Comparison of ENCODE assay signal across 8 mouse cellular contexts in genomic region chr11:97363644-97363995, GRCm38 (mm10). TPM values are rescaled to one million over a fixed set of nuclear protein-coding genes. Genes with fewer than 3 reads are reported as not detected.
DNase-seq lines count a peak whose midpoint lies in the region; ATAC-seq and TF ChIP-seq lines count a peak whose summit lies in the region.

No protein-coding gene starts in this region.

- peaks cover 58% of the 10 kb centered on the region for H3K79me2 ChIP-seq in MEL (ENCODE audit: control insufficient read depth, insufficient read depth, low read length, poor library complexity)

- ATAC-seq in forebrain, embryonic 14.5 days, result no peak
- no peak for ATAC-seq in limb, embryonic 11.5 days (ENCODE audit: insufficient number of reproducible peaks, low FRiP score, low TSS enrichment, low read depth)
- ATAC-seq in neural tube, embryonic 12.5 days (ENCODE audit: low FRiP score, low read depth), result no peak
- ATAC-seq in activated CD4-positive, CD25-positive, alpha-beta regulatory T cell, adult 4 months, result no peak

- H3K27me3 ChIP-seq in cerebellum, adult 2 months (ENCODE audit: control insufficient read depth, insufficient read depth, low read length), result no peaks in the 10 kb centered on the region
- no peaks in the 10 kb centered on the region for H3K27me3 ChIP-seq in MEL (ENCODE audit: control insufficient read depth in 1 of 2, insufficient read depth in 2 of 2, low read length in 2 of 2)
- no peaks in the 10 kb centered on the region for H3K27me3 ChIP-seq in forebrain, embryonic 14.5 days (replicated peaks; ENCODE audit: control insufficient read depth, insufficient read depth, low read length)
- H3K27me3 ChIP-seq in limb, embryonic 11.5 days (ENCODE audit: control insufficient read depth, insufficient read depth, low read length), result no peaks in the 10 kb centered on the region
- no peaks in the 10 kb centered on the region for H3K27me3 ChIP-seq in neural tube, embryonic 12.5 days (replicated peaks)

- peak overlapping the region; percentile 86 for H3K4me3 ChIP-seq in cerebellum, adult 2 months (replicated peaks; ENCODE audit: insufficient read depth, low read depth, low read length)
- peak overlapping the region; percentile 71 to 97 for H3K4me3 ChIP-seq in MEL (ENCODE audit: control insufficient read depth in 1 of 2, insufficient read depth in 1 of 2, low read depth in 2 of 2, low read length in 2 of 2)
- H3K4me3 ChIP-seq in forebrain, embryonic 14.5 days (ENCODE audit: low read depth, low read length), result peak overlapping the region; percentile 70
- H3K4me3 ChIP-seq in limb, embryonic 11.5 days (ENCODE audit: low read depth, low read length), result peak overlapping the region; percentile 64
- H3K4me3 ChIP-seq in neural tube, embryonic 12.5 days, result peak overlapping the region; percentile 99

- H3K27ac ChIP-seq in cerebellum, adult 2 months (ENCODE audit: insufficient read depth, low read length), result peak overlapping the region; percentile 99
- H3K27ac ChIP-seq in MEL (ENCODE audit: control insufficient read depth, low read depth, low read length), result peak overlapping the region; percentile 51
- H3K27ac ChIP-seq in forebrain, embryonic 14.5 days (ENCODE audit: low read depth, low read length), result no peak overlapping the region
- no peak overlapping the region for H3K27ac ChIP-seq in limb, embryonic 11.5 days (replicated peaks; ENCODE audit: low read depth, low read length)
- no peak overlapping the region for H3K27ac ChIP-seq in neural tube, embryonic 12.5 days

- DNase-seq in cerebellum, adult 2 months, result peak; percentile 45 to 50
- DNase-seq in cerebellum, adult 11 months, result no peak
- DNase-seq in MEL (ENCODE audit: low read depth, low spot score), result no peak
- no peak for DNase-seq in forebrain, embryonic 14.5 days (ENCODE audit: low spot score)
- DNase-seq in limb, embryonic 11.5 days (ENCODE audit: low spot score), result peak; percentile 34
- DNase-seq in ovary, postnatal 36 days (ENCODE audit: low spot score), result no peak

- 2% methylated on average over 7 of the region's 7 CpGs for WGBS in cerebellum, adult 2 months
- WGBS in forebrain, embryonic 14.5 days, result 3% methylated on average over 7 of the region's 7 CpGs
- WGBS in limb, embryonic 11.5 days, result under 1% methylated on average over 7 of the region's 7 CpGs
- whole genome bisulfite sequencing in neural tube, embryonic 12.5 days, result 3% methylated on average over 7 of the region's 7 CpGs

- no peak for TF ChIP-seq POLR2A in cerebellum, adult 2 months (IDR thresholded peaks at IDR 0.05; ENCODE audit: borderline replicate concordance, insufficient read depth, low read length)
- TF ChIP-seq POLR2A in MEL (IDR thresholded peaks at IDR 0.05; ENCODE audit: control insufficient read depth in 1 of 2, insufficient read depth in 1 of 2, low read depth in 1 of 2, low read length in 2 of 2, poor library complexity in 1 of 2), result no peak

- H3K9ac ChIP-seq in MEL (ENCODE audit: control insufficient read depth, low read depth, low read length, poor library complexity, severe bottlenecking), result peak overlapping the region; percentile 96
- peak overlapping the region; percentile 88 for H3K9ac ChIP-seq in forebrain, embryonic 14.5 days (ENCODE audit: low read length)
- H3K9ac ChIP-seq in limb, embryonic 11.5 days (ENCODE audit: low read length), result peak overlapping the region; percentile 93
- peak overlapping the region; percentile 99 for H3K9ac ChIP-seq in neural tube, embryonic 12.5 days

- H3K9me3 ChIP-seq in MEL (replicated peaks; ENCODE audit: insufficient read depth, low read length), result no peaks in the 10 kb centered on the region
- no peaks in the 10 kb centered on the region for H3K9me3 ChIP-seq in forebrain, embryonic 14.5 days (replicated peaks; ENCODE audit: control insufficient read depth, low read length)
- no peaks in the 10 kb centered on the region for H3K9me3 ChIP-seq in limb, embryonic 11.5 days (ENCODE audit: control insufficient read depth, low read length)
- H3K9me3 ChIP-seq in neural tube, embryonic 12.5 days, result no peaks in the 10 kb centered on the region

- H3K4me2 ChIP-seq in forebrain, embryonic 14.5 days (ENCODE audit: low read length), result peak overlapping the region; percentile 89
- peak overlapping the region; percentile 93 for H3K4me2 ChIP-seq in limb, embryonic 11.5 days (ENCODE audit: low read depth, severe bottlenecking)
- H3K4me2 ChIP-seq in neural tube, embryonic 12.5 days (replicated peaks), result peak overlapping the region; percentile 88

- H3K4me1 ChIP-seq in cerebellum, adult 2 months (ENCODE audit: control insufficient read depth, insufficient read depth, low read length), result peaks cover 13% of the 10 kb centered on the region
- H3K4me1 ChIP-seq in MEL (ENCODE audit: control insufficient read depth in 1 of 2, insufficient read depth in 2 of 2, low read length in 2 of 2), result peaks cover 9 to 28% of the 10 kb centered on the region in 2 experiments
- H3K4me1 ChIP-seq in forebrain, embryonic 14.5 days (ENCODE audit: control insufficient read depth, insufficient read depth, low read length), result peaks cover 26% of the 10 kb centered on the region
- peaks cover 14% of the 10 kb centered on the region for H3K4me1 ChIP-seq in limb, embryonic 11.5 days (ENCODE audit: control insufficient read depth, insufficient read depth, low read length)
- H3K4me1 ChIP-seq in neural tube, embryonic 12.5 days, result peaks cover 27% of the 10 kb centered on the region

- peak; percentile 48 to 64; a peak in 3 of 4 replicates for TF ChIP-seq EP300 in MEL (IDR thresholded peaks at IDR 0.05; ENCODE audit: low read depth in 1 of 2, low read length in 2 of 2)

- peaks cover 5 to 15% of the 10 kb centered on the region in 2 experiments for H3K36me3 ChIP-seq in MEL (ENCODE audit: control insufficient read depth in 1 of 2, insufficient read depth in 2 of 2, low read length in 2 of 2)
- 0 out of 2 replicates have a peak, but pooled peaks cover 3% of the 10 kb centered on the region for H3K36me3 ChIP-seq in forebrain, embryonic 14.5 days (ENCODE audit: control insufficient read depth, insufficient read depth, low read length)
- no peaks in the 10 kb centered on the region for H3K36me3 ChIP-seq in limb, embryonic 11.5 days (ENCODE audit: control insufficient read depth, insufficient read depth, low read length)
- H3K36me3 ChIP-seq in neural tube, embryonic 12.5 days, result no peaks in the 10 kb centered on the region

- no peak for TF ChIP-seq RAD21 in MEL (IDR thresholded peaks at IDR 0.05; ENCODE audit: low read depth, low read length)

- TF ChIP-seq CTCF in cerebellum, adult 2 months (IDR thresholded peaks at IDR 0.05; ENCODE audit: borderline replicate concordance, insufficient read depth, low read depth, low read length), result no peak
- TF ChIP-seq CTCF in MEL (IDR thresholded peaks at IDR 0.05 in 2 of 3, conservative IDR thresholded peaks at IDR 0.05 in 1 of 3; ENCODE audit: control insufficient read depth in 1 of 3, insufficient read depth in 1 of 3, low read depth in 2 of 3, low read length in 3 of 3, poor library complexity in 1 of 3, severe bottlenecking in 1 of 3), result no peak

TF ChIP-seq in MEL, 35 proteins besides CTCF, POLR2A, EP300 and RAD21 (continues in another document):
- 0 out of 2 replicates have a peak, but pooled peaks have one; percentile 30 for TF ChIP-seq HCFC1 (IDR thresholded peaks at IDR 0.05; ENCODE audit: low read depth, low read length)

RNA-seq across cellular contexts. Expression of gene Socs7, which starts 1.3 kb away (rescaled TPM):
- 54.3 and 61.2 TPM in 2 replicates for polyA plus RNA-seq in cerebellum, adult 2 months (2012; rRNA removed)
- total RNA-seq in MEL (2012; rRNA removed), result 18.7 and 21.0 TPM in 2 replicates
- polyA plus RNA-seq in MEL (2012; ENCODE audit: insufficient read depth in 1 of 2, insufficient read length in 2 of 2, low read depth in 1 of 2, low replicate concordance in 2 of 2, missing spikeins in 1 of 2), result 10 to 100 TPM in 1 of 2 experiments, not detected in 1; 19.3 TPM
- polyA plus RNA-seq in forebrain, embryonic 14.5 days (2014; fragmentation: Nextera tagmentation; extraction: Ambion mirVana), result 5.7 and 5.9 TPM in 2 replicates
- polyA plus RNA-seq in limb, embryonic 11.5 days (2014; fragmentation: Nextera tagmentation; extraction: Ambion mirVana), result 2.1 and 2.2 TPM in 2 replicates
- polyA plus RNA-seq in neural tube, embryonic 12.5 days (2016; fragmentation: Nextera tagmentation; extraction: Ambion mirVana), result 7.9 and 9.0 TPM in 2 replicates
- 1 to 10 TPM; 6.1 to 7.8 TPM for polyA plus RNA-seq in activated CD4-positive, CD25-positive, alpha-beta regulatory T cell, adult 4 months (2017; shearing (Covaris generic))

RNA-seq across cellular contexts. Expression of gene Gpr179, which starts 11.7 kb away (rescaled TPM):
- 0.62 and 0.87 TPM in 2 replicates for polyA plus RNA-seq in cerebellum, adult 2 months (2012; rRNA removed)
- total RNA-seq in MEL (2012; rRNA removed), result under 0.01 and 0.04 TPM in 2 replicates
- under 1 TPM in 1 of 2 experiments, not detected in 1; 0.01 TPM for polyA plus RNA-seq in MEL (2012; ENCODE audit: insufficient read depth in 1 of 2, insufficient read length in 2 of 2, low read depth in 1 of 2, low replicate concordance in 2 of 2, missing spikeins in 1 of 2)
- 0.20 and 0.34 TPM in 2 replicates for polyA plus RNA-seq in forebrain, embryonic 14.5 days (2014; fragmentation: Nextera tagmentation; extraction: Ambion mirVana)
- 0.04 and 0.07 TPM in 2 replicates for polyA plus RNA-seq in limb, embryonic 11.5 days (2014; fragmentation: Nextera tagmentation; extraction: Ambion mirVana)
- polyA plus RNA-seq in neural tube, embryonic 12.5 days (2016; fragmentation: Nextera tagmentation; extraction: Ambion mirVana), result 0.19 and 0.50 TPM in 2 replicates
- polyA plus RNA-seq in activated CD4-positive, CD25-positive, alpha-beta regulatory T cell, adult 4 months (2017; shearing (Covaris generic)), result under 1 TPM; 0.11 to 0.45 TPM

RNA-seq across cellular contexts. Expression of gene Mrpl45, which starts 48.1 kb away (rescaled TPM):
- 37.8 and 40.6 TPM in 2 replicates for polyA plus RNA-seq in cerebellum, adult 2 months (2012; rRNA removed)
- total RNA-seq in MEL (2012; rRNA removed), result 72.7 and 74.5 TPM in 2 replicates
- polyA plus RNA-seq in MEL (2012; ENCODE audit: insufficient read depth in 1 of 2, insufficient read length in 2 of 2, low read depth in 1 of 2, low replicate concordance in 2 of 2, missing spikeins in 1 of 2), result 10 to 100 TPM in 1 of 2 experiments, not detected in 1; 65.0 TPM
- 42.2 and 43.4 TPM in 2 replicates for polyA plus RNA-seq in forebrain, embryonic 14.5 days (2014; fragmentation: Nextera tagmentation; extraction: Ambion mirVana)
- polyA plus RNA-seq in limb, embryonic 11.5 days (2014; fragmentation: Nextera tagmentation; extraction: Ambion mirVana), result 57.2 and 58.2 TPM in 2 replicates
- polyA plus RNA-seq in neural tube, embryonic 12.5 days (2016; fragmentation: Nextera tagmentation; extraction: Ambion mirVana), result 42.3 and 48.9 TPM in 2 replicates
- 10 to 100 TPM; 44.6 to 48.7 TPM for polyA plus RNA-seq in activated CD4-positive, CD25-positive, alpha-beta regulatory T cell, adult 4 months (2017; shearing (Covaris generic))

RNA-seq across cellular contexts. Expression of gene Arhgap23, which starts 51.7 kb away (rescaled TPM):
- 68.9 and 77.2 TPM in 2 replicates for polyA plus RNA-seq in cerebellum, adult 2 months (2012; rRNA removed)
- 1.7 and 1.8 TPM in 2 replicates for total RNA-seq in MEL (2012; rRNA removed)
- 1 to 10 TPM in 1 of 2 experiments, not detected in 1; 7.5 TPM for polyA plus RNA-seq in MEL (2012; ENCODE audit: insufficient read depth in 1 of 2, insufficient read length in 2 of 2, low read depth in 1 of 2, low replicate concordance in 2 of 2, missing spikeins in 1 of 2)
- polyA plus RNA-seq in forebrain, embryonic 14.5 days (2014; fragmentation: Nextera tagmentation; extraction: Ambion mirVana), result 5.4 and 6.3 TPM in 2 replicates
- 3.8 and 4.2 TPM in 2 replicates for polyA plus RNA-seq in limb, embryonic 11.5 days (2014; fragmentation: Nextera tagmentation; extraction: Ambion mirVana)
- 8.3 and 9.3 TPM in 2 replicates for polyA plus RNA-seq in neural tube, embryonic 12.5 days (2016; fragmentation: Nextera tagmentation; extraction: Ambion mirVana)
- not detected for polyA plus RNA-seq in activated CD4-positive, CD25-positive, alpha-beta regulatory T cell, adult 4 months (2017; shearing (Covaris generic))

Comparison
In these comparisons a context has a peak if more than half of its experiments do, and no peak if none do; other contexts are left out.
1. DNase-seq: peak in cerebellum, adult 2 months (2 of 2) and limb, embryonic 11.5 days (single experiment); none in cerebellum, adult 11 months (single experiment), MEL (single experiment), forebrain, embryonic 14.5 days (single experiment) and ovary, postnatal 36 days (single experiment).
2. H3K27ac ChIP-seq: peak in cerebellum, adult 2 months (single experiment) and MEL (single experiment); none in forebrain, embryonic 14.5 days (single experiment), limb, embryonic 11.5 days (single experiment) and neural tube, embryonic 12.5 days (single experiment).
3. Peak in every context shown above with its lines, with median percentiles within 50 percentile points of each other: H3K4me3 ChIP-seq, H3K9ac ChIP-seq and H3K4me2 ChIP-seq.